12 mouse cellular contexts compared by ENCODE assay signal in the genomic region with DNA sequence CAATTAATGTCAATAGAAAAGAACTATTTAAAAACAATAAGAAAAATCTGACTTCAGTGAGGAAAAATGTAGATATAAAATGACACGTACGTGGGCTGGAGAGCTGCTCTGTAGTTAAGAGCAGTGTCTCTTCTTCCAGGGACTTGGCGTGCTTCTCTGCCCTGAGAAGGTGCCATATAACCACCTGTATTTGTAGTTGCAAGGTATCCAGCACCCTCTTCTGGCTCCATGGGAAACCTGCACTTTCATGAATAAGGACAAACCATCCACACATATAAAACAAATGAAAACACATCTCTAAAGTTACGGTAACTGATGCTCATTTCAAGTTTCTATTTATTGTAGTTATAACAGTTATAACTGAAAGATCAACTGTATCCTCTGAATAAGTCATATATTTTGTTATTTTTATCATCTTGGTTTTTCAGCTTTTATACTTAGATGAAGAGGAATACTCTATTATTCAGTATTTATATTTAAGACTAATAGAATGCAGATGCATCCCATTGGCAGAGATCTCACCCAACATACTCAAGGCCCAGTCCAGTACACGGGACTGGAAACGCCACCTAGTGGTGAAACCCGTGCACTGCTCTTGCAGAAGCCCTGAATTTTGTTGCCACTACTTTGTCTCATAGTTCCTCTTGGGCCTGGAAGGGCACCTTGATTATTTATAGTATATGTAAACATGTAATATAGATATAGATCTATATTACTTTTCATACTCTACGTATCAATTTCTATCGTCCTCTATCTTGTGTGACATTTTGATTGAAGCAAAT.
DNase-seq lines count a peak whose midpoint lies in the region; ATAC-seq and TF ChIP-seq lines count a peak whose summit lies in the region.
"Had no signal": no experiment of that assay in that cellular context is flagged by ENCODE, and none has a peak within 500 bp of the region (broad histone marks: within the 10 kb centered on the region; RNA-seq: fewer than 3 reads in every experiment).

No protein-coding gene starts in this region.

- H3K27me3 ChIP-seq in liver, embryonic 12.5 days (replicated peaks): no peaks in the 10 kb centered on the region
- no peaks in the 10 kb centered on the region for H3K27me3 ChIP-seq in liver, postnatal 0 days (ENCODE audit: insufficient read depth, low read length)

- peak; percentile 53 for TF ChIP-seq CTCF in liver, postnatal 0 days (IDR thresholded peaks at IDR 0.05; ENCODE audit: low read depth)

- TF ChIP-seq EP300 in liver, postnatal 0 days (IDR thresholded peaks at IDR 0.05; ENCODE audit: low read depth): no peak

- no peaks in the 10 kb centered on the region for H3K36me3 ChIP-seq in liver, embryonic 12.5 days
- no peaks in the 10 kb centered on the region for H3K36me3 ChIP-seq in liver, postnatal 0 days (replicated peaks; ENCODE audit: insufficient read depth, low read length)
- H3K36me3 ChIP-seq: embryonic facial prominence, embryonic 10.5 days had no signal

- no peak overlapping the region for H3K4me2 ChIP-seq in liver, embryonic 12.5 days
- H3K4me2 ChIP-seq in liver, postnatal 0 days (ENCODE audit: low read depth, low read length): no peak overlapping the region

- no peak overlapping the region for H3K9ac ChIP-seq in liver, embryonic 12.5 days
- H3K9ac ChIP-seq in liver, postnatal 0 days (replicated peaks): no peak overlapping the region

- no peaks in the 10 kb centered on the region for H3K4me1 ChIP-seq in liver, embryonic 12.5 days
- no peaks in the 10 kb centered on the region for H3K4me1 ChIP-seq in liver, postnatal 0 days (ENCODE audit: insufficient read depth)
- H3K4me1 ChIP-seq: embryonic facial prominence, embryonic 10.5 days had no signal

- no peak overlapping the region for H3K27ac ChIP-seq in liver, embryonic 12.5 days
- H3K27ac ChIP-seq in liver, postnatal 0 days (ENCODE audit: low read depth): no peak overlapping the region
- H3K27ac ChIP-seq: embryonic facial prominence, embryonic 10.5 days; kidney, postnatal 0 days had no signal

- H3K9me3 ChIP-seq in liver, embryonic 12.5 days (replicated peaks): no peaks in the 10 kb centered on the region
- H3K9me3 ChIP-seq in liver, postnatal 0 days (ENCODE audit: low read length): no peaks in the 10 kb centered on the region
- H3K9me3 ChIP-seq: embryonic facial prominence, embryonic 10.5 days had no signal

- 60% methylated on average over 9 of the region's 9 CpGs for WGBS in liver, embryonic 12.5 days (ENCODE audit: insufficient replicate concordance)
- WGBS in liver, postnatal 0 days (ENCODE audit: insufficient replicate concordance): 71% methylated on average over 9 of the region's 9 CpGs

- DNase-seq in embryo, embryonic 10.5 days (ENCODE audit: low spot score): peak; percentile 15
- DNase-seq in embryo, embryonic 11 days: no peak
- DNase-seq in liver (peak; percentile 7), NIH3T3 (ENCODE audit: low read depth) (peak; percentile 2)
- DNase-seq in liver, postnatal 0 days: no peak
- no peak for DNase-seq in ovary, postnatal 14 days (ENCODE audit: low spot score)
- DNase-seq in right cerebral cortex, adult 18-20 months: no peak
- DNase-seq: heart, postnatal 4 days; lung, postnatal 36 days had no signal

- no peak overlapping the region for H3K4me3 ChIP-seq in liver, embryonic 12.5 days
- H3K4me3 ChIP-seq in liver, postnatal 0 days (ENCODE audit: low read depth, low read length): no peak overlapping the region
- H3K4me3 ChIP-seq: embryonic facial prominence, embryonic 10.5 days had no signal

- no peak for ATAC-seq in liver, embryonic 12.5 days
- no peak for ATAC-seq in liver, postnatal 0 days

Comparison
In these comparisons a context has a peak if more than half of its experiments do, and no peak if none do; other contexts are left out.
1. DNase-seq: peak in embryo, embryonic 10.5 days (single experiment), liver (single experiment) and NIH3T3 (single experiment); none in embryo, embryonic 11 days (single experiment), liver, postnatal 0 days (single experiment), ovary, postnatal 14 days (single experiment) and right cerebral cortex, adult 18-20 months (single experiment).